Mouse (Mus musculus) cerebellum, adult 9-11 months (tissue): ENCODE data around the gene Hnf4a.

ENCODE experiments used
- DNase-seq: peaks from one replicate; pipeline ENCODE4 v3.0.0; 2022

Hnf4a gene

DNA sequence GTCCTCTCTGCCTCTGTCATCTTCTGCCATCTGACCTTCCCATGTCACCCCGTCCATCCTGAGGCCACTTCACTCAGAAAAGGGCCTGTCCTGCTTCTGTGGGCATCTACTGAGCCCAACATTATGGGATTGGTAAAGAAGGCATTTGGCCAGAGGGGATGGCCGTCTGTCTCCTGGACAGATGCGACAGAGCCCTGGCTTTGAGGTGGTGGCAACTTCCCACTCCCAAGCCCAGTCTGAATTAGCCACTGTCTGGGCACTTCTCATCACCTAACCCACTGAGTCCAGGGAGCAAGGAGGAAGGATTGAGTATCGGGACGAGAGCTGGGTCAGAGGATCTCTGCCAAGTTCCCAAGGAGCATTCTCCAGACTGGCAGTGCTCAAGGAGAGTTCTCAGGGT lies 14.6 kb upstream of the Hnf4a start, which contains the start of gene R3hdml:
TSS of gene R3hdml (plus strand) at position 301 of the 400 bp plus-strand sequence.
- DNase-seq, result no peak

GRCm38 (mm10) chr2:163493031-163493430 lies 13.6 kb upstream of the Hnf4a start:
- no peak for DNase-seq

- no peak for DNase-seq
Measured at GRCm38 (mm10) chr2:163493976-163494375, 12.6 kb upstream of the Hnf4a start.

DNA sequence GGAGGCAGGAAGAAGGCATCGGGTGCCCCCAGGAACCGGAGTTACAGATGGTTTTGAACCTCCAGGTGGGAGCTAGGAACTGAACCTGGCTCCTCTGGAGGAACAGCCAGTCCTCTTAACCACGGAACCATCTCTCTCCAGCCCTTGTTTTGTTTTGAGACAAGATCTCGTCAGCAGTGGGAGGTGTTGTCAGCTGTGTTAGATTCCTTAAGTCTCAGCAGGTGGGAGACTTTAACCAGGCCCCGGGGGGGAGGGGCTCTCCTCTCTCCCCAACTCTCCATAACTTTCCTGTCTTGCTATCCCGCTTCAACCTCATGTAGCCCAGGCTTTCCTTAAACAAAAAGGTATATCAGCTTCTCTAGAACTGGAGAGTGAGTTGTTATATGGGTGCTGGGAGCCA lies 12.2 kb upstream of the Hnf4a start:
- DNase-seq, result no peak

DNA sequence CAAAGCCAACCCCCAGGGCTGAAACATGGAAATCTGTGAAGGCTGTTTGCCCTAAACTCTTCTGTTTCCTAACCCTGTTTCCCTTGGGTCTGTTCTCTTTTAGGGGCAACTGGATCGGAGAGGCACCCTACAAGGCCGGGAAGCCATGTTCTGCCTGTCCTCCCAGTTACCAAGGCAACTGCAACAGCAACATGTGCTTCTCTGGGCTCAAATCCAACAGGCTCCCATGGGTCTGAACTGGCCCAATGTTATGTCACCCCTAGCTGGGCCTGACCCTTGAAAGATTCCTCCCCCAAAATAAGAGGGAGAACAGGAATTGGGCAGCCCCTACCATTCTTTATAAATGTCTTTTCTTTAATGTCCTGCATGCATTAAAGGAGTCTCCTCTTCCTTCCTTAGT lies 4.4 kb upstream of the Hnf4a start:
- DNase-seq, result no peak

GRCm38 (mm10) chr2:163503191-163503590 lies 3.4 kb upstream of the Hnf4a start:
- no peak for DNase-seq

DNA sequence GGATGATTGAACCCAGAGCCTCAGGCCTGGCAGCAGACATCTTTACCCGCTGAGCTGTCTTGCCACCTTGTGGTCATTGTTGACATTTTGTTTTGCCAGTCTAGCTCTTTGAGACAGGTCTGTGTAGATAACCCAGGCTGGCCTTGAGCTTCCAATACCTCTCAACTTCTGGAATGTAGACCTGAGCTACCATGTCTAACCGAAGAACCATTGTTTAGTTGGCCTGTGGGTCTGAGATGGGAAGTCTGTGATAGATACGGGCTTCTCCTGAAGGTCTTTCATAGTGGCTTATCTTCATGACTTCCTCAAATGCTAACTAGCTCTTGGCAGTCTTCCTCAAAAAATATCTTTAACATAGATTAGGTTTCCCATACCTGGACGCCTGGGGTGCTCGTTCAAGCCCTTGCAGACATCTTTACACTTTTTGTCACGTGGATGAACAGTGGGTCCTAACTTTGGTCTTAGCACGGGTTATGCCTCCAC lies 19.2 kb downstream of the Hnf4a start:
- no peak for DNase-seq

GRCm38 (mm10) chr2:163527497-163527896 lies 20.9 kb downstream of the Hnf4a start:
- no peak for DNase-seq

DNA sequence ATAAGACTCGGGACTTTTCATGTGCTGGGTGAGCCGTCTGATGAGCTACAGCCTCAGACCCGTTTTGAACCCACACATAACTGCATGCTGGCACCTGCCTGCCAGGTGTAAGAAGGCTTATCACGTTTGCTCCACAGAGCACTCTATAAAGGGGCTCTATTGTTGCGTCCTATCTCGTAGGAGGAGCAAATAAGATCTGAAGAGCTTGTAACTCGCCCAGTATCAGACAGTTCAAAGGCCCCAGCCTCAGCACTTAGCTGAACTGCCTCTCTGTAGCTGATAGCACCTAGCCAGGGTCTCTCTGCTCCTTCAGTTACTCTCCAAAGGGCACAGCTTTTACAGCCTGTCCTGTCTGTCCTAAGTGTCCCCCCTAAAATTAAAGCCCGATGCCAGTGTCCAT lies 23.8 kb downstream of the Hnf4a start:
- DNase-seq, result no peak

DNA sequence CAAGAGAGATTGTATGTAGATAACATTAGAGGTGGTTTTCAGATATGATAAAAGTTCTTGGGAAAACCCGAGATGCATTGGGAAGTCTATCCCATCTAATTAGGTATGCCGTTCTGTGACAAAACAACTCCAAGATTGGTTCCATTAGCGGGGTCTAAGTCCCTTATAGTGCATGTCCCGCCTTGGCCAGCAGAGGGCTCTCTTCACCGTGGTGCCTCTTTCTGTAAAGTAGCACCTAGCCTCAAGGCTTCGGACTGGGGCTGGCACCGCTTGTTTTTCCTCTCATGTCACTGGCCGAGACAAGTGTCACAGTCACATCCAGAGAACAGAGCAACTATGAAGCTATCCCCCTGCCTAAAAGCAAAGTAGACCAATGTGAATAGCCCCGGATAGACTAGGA lies 25.3 kb downstream of the Hnf4a start:
- peak; percentile 70 for DNase-seq

DNA sequence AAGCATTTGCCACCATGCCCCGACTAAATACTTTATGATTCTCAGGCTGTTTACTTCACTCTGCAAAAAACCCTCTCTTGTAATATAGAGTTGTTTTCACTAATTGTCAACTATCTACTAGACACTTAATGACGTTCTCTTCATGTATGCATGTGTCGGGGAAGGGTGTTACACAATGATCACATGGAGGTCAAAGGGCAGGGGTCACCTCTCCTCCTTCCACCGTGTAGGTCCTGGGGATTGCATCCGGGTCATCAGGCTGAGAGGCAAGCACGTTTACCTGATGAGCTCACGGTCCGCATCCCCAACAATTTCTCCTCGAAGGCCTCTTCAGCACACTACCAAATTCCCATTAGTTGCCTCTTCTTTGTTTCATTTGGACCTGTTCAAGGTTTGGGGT lies 26.6 kb downstream of the Hnf4a start:
- no peak for DNase-seq

DNA sequence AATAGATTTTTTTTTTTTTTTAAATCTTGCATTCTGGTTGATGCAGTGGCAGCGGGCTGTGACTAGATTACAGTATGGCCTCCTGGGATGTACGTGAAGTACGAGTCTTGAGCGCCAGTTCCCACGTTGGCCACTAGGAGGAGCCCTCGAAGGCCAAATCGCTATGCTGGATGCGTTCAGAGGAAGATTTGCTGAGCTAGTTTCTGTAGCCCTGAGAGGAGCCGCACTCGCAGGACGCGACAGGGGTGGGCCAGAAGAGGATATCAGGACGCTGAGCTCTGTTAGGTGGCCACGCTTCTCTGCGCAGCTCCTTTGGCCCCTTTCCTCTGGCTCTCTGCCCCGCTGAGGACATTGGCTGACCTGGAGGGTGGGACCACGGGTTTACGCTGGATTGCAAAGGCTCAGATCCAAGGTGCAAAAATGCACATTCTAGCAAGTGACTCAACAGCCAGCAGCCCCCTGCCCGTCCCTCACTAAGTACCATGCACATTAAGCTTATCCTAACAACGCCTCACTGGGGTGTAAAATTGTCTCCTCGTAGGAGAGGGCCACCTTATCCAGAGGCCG lies 28.4 kb downstream of the Hnf4a start:
- peak; percentile 81 for DNase-seq

GRCm38 (mm10) chr2:163537443-163537842 lies 30.8 kb downstream of the Hnf4a start:
- DNase-seq, result no peak

DNA sequence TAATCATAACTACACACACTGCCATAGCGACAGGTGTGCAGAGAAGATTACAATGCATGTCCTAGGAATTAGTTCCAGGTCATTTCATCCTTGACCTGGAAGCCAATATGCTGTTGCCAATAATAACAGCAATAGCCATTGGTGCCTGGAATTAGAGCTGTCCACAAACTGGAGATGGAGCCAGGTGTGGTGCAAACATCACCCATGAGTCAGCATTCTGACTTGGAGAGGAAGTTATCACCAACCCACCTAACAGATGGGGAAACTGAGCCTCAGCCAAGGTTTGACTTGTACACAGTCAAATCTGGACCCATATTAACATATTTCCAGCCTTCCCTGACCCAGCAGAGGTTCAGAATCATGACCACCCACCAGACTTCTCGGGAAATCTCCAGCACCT lies 31.8 kb downstream of the Hnf4a start:
- no peak for DNase-seq

GRCm38 (mm10) chr2:163539321-163540040 lies 32.9 kb downstream of the Hnf4a start:
- DNase-seq, result no peak

DNA sequence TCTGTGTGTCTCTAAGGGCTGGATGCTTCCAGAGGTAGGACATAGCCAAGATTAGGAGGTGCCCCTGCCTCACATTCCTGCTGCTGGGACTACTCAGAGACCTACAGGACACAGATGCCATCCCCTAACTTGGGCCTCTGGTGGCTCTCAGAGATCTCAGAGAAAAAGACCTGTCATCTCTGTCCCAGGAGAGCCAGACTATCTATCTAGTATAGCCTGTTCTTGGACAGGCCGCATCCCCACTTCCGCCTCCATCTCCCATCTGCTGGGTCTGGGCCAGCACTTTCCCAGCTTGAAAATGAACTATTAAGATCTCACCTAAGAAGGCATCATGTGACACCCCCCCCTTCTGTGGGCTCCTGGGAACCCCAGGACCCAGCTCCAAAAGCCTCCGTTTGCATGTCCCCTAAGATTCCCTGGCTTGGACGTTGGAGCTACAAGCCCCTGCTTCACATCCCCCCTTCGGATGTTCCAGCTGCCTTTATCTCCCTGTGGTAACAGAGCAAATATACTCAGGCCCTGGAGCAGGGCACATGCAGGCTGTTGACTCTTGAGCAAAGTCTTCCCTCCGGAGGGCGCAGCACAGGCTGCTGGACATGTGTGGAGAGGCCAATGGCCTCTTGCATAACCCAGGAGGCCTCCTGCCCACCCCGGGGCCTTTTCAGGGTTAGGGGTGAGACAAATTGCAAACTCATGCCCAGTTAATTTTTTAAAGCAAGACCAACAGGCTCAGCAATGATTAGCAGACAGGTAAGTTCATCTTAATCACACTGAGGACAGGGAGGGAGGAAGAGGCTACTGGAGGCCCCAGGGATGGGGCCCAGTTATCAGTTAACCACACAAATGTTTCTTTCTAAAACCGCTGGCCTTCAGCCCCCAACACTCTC lies 33.9 kb downstream of the Hnf4a start:
- no peak for DNase-seq

DNA sequence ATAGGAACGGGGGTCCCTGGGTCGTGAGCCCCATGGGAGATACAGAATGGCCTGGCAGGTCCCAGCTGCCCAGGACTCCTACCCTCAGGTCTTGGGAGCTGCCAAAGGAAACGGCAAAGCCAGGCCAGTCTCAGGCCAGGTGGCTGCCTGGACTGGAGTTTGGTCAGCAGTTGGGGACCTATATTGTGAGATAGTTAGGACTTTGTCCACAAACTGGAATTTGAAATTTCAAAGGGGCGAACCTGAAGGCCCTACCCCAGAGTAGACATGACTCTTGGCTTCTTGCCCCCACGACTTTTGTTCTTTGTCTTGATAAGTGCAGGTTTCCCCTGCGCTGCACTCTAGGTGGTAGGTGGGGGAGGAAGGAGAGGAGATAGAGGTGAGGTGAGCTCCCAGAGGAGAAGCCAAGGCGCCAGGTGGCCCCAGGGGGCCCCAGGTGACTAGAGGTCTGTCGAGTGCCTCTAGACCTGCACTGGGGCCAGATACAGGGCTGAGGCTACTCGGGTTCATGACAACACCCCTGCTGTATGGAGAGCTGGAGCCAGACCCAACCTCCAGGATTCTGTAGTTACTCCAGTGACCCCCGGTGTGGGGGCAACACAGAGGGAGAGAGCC lies 35.1 kb downstream of the Hnf4a start:
- no peak for DNase-seq

DNA sequence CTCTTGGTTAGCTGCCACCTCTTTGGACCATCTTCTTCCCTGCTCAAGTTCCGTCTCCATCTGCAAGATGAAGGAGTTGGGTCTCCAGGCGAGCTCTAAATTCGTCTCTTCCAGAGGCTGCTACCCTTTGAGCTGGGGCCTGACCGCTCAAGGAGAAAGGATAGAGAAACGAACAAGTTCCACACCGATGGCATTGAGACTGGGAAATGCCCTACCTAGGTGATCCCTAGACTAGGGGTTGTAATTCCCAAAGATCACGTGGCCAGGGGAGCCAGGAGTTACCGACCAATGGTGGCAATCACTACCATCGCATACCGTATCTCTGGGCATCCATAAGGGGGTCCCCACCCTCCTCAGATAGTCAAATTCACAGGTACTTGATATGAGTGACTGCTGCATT lies 36.1 kb downstream of the Hnf4a start:
- DNase-seq, result no peak

DNA sequence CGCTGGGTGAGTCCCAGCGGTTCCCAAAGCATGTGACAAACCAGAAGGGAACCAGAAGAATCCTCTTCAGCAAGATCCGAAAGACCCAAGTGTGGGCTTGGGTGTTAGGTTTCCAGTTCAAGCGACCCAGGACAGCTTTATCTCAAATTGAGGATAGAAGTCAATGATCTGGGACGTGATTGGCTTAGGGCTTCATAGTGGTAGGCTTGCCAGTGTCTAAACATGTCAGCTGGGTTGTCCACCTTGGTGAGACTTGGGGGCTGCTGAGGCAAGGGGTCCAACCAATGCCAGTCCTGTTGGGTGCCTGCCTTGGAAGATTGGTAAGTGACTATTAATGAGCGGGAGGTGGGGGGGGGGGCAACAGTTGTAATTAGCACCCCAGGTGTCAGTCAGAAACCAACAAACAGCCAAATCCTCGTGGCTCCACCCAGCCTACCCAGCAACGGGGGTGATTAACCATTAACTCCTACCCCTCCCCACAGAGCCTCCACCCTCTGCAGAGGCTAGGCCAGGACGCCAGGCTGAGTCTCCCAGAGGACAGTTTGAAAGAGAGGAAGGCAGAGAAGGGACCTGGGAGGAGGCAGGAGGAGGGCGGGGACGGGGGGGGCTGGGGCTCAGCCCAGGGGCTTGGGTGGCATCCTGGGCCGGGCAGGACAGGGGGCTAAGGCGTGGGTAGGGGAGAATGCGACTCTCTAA lies 40.2 kb downstream of the Hnf4a start:
- DNase-seq, result no peak

- no peak for DNase-seq
Measured at GRCm38 (mm10) chr2:163548822-163549221, 42.2 kb downstream of the Hnf4a start.

DNA sequence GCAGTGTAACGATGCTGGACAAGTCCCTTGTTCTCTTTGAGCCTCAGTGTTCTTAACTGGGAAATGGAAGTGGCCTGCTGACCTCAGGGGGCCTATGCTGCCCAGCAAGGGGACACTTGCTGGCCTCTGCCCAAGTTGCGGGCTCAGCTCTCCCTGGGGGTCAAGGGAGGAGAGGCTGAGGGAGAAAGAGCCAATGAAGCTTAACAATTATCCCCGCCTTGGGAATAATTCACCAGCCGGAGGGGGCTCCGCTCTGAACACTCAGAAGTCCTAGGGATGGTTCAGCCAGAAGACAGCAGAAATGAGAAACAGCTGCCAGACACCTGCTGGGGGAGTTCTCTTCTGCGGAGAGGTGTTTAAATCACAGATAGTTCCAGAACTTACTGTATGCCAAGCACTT lies 43.2 kb downstream of the Hnf4a start:
- DNase-seq, result no peak

- no peak for DNase-seq
Measured at GRCm38 (mm10) chr2:163552518-163552929, 45.9 kb downstream of the Hnf4a start.
